Mouse (Mus musculus): ENCODE data around the gene Ubr4.

- TF ChIP-seq CTCF (conservative IDR thresholded peaks at IDR 0.05; ENCODE audit: insufficient read depth, insufficient read length, low read depth, low read length) = no peak
- TF ChIP-seq POLR2A (IDR thresholded peaks at IDR 0.05; ENCODE audit: low read depth, low read length) = no peak
These were observed 42.8 kb upstream of the Ubr4 start for GRCm38 (mm10) chr4:139309651-139310050.

Measured in kidney, adult 2 months (tissue).